Mouse (Mus musculus) G1E (cell line): Measurements from ENCODE around the gene Rex1bd. TPM values are rescaled to one million over a fixed set of nuclear protein-coding genes. Genes with fewer than 3 reads are reported as not detected.

Experiments
- ATAC-seq: 2 replicates; pipeline ENCODE4 v1.8.0; 2016; ENCODE audit warnings: mild to moderate bottlenecking; ENCODE audit not compliant: insufficient number of reproducible peaks, poor library complexity, low FRiP score, severe bottlenecking; ENCODE audit errors: extremely low read depth
- DNase-seq: peaks from one replicate; pipeline ENCODE4 v3.0.0; 2012; ENCODE audit warnings: low spot score
- H3K27me3 ChIP-seq: 2 replicates; pipeline ENCODE4 v1.6.1; 2012; ENCODE audit warnings: mild to moderate bottlenecking, low read length, inconsistent platforms; ENCODE audit not compliant: insufficient read depth
- H3K36me3 ChIP-seq: replicated peaks from 2 replicates; pipeline ENCODE3; 2012; ENCODE audit warnings: mild to moderate bottlenecking, inconsistent platforms
- H3K4me1 ChIP-seq: 2 replicates; pipeline ENCODE4 v1.6.1; 2012; ENCODE audit warnings: low read depth, low read length, inconsistent platforms, mixed read lengths; ENCODE audit not compliant: insufficient read depth
- H3K4me3 ChIP-seq: 2 replicates; pipeline ENCODE4 v1.5.1; 2012; ENCODE audit warnings: low read depth, mild to moderate bottlenecking, inconsistent platforms, low read length, moderate library complexity, mixed read lengths
- H3K9me3 ChIP-seq: replicated peaks from 2 replicates; pipeline ENCODE4 v1.6.1; 2012; ENCODE audit warnings: inconsistent platforms
- CTCF ChIP-seq: IDR thresholded peaks from 2 replicates; pipeline ENCODE4 v1.5.1; 2012; ENCODE audit warnings: low read depth, low read length, inconsistent platforms, mixed read lengths
- GATA1 ChIP-seq: IDR thresholded peaks from 2 replicates; pipeline ENCODE4 v1.6.1; 2012; ENCODE audit warnings: borderline replicate concordance, low read length, inconsistent platforms, mixed read lengths
- GATA2 ChIP-seq: IDR thresholded peaks from 2 replicates; pipeline ENCODE4 v1.6.1; 2012; ENCODE audit warnings: low read depth, low read length, inconsistent platforms, borderline replicate concordance
- POLR2AphosphoS5 ChIP-seq: IDR thresholded peaks from 2 replicates; pipeline ENCODE4 v1.6.1; 2012; ENCODE audit warnings: low read depth, low read length, inconsistent platforms; ENCODE audit not compliant: insufficient replicate concordance
- TAL1 ChIP-seq: conservative IDR thresholded peaks from 2 replicates; pipeline ENCODE4 v1.6.1; 2012; ENCODE audit warnings: low read depth, low read length, inconsistent platforms, mixed read lengths
- polyA plus RNA-seq: library from polyadenylated mRNA; stranded (reverse); fragments of >175 nt; gene quantifications from 2 replicates; pipeline ENCODE4 v1.2.3, GENCODE M21; 2012
- total RNA-seq, 2 experiments: library from RNA; stranded (forward) in 1 of 2; stranded (reverse) in 1 of 2; fragments of 200-1000 nt in 1 of 2; fragments of >200 nt in 1 of 2; fragmentation: Nextera tagmentation in 1 of 2; gene quantifications; 2 replicates each; pipeline ENCODE4 v1.2.3; 2014 to 2017

Gene Rex1bd
- total RNA-seq (2014; fragmentation: Nextera tagmentation) (43.6 and 44.2 TPM in 2 replicates), total RNA-seq (2017) (86.9 and 94.9 TPM in 2 replicates), polyA plus RNA-seq (187 and 223 TPM in 2 replicates)

DNA sequence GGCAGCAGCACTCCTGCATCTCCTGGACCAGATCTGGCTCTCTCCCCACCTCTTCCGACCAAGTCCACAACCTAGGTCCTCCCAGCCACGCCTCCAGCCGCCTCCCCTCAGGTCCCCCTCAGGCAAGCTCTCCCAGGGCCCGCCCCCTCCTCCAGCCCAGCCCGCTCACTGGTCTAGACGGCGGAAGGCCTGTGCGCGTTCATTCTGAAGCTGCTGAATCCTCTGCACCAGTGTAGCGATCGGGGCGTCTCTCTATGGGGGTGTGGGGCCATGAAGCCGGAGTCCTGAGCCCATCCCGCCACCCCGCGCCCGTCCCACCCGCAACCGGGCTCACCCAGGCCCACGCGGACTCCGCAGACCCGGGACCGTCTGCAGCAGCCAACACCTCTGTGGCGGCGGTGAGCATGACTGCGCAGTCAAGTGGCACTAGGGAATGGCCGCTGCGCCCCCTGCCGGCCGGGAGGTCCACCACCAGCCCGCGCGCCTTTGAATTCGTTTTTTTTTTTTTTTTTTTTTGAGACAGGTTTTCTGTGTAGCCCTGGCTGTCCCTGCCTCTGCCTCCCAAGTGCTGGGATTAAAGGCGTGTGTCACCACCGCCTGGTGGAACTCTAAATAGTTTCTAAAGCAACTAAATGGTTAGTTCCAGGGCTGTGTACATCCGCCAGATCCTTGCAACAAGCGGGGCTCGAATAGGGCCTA, at the start of gene Rex1bd:
TSS of gene Rex1bd (minus strand) at position 425 of the 699 bp plus-strand sequence.
- H3K4me1 ChIP-seq, result peaks cover 61% of the 10 kb centered on the region
- H3K27me3 ChIP-seq, result no peaks in the 10 kb centered on the region
- peaks cover 65% of the 10 kb centered on the region for H3K36me3 ChIP-seq
- DNase-seq (peak; percentile 95), ATAC-seq (peak; percentile 72)
- H3K9me3 ChIP-seq, result no peaks in the 10 kb centered on the region
- H3K4me3 ChIP-seq, result peak within 1 kb of the TSS; percentile 81
- TF ChIP-seq CTCF (peak; percentile 74), GATA1 (no peak), TAL1 (no peak), POLR2AphosphoS5 (no peak; the same call in 1 of the 2 replicates), GATA2 (no peak)

DNA sequence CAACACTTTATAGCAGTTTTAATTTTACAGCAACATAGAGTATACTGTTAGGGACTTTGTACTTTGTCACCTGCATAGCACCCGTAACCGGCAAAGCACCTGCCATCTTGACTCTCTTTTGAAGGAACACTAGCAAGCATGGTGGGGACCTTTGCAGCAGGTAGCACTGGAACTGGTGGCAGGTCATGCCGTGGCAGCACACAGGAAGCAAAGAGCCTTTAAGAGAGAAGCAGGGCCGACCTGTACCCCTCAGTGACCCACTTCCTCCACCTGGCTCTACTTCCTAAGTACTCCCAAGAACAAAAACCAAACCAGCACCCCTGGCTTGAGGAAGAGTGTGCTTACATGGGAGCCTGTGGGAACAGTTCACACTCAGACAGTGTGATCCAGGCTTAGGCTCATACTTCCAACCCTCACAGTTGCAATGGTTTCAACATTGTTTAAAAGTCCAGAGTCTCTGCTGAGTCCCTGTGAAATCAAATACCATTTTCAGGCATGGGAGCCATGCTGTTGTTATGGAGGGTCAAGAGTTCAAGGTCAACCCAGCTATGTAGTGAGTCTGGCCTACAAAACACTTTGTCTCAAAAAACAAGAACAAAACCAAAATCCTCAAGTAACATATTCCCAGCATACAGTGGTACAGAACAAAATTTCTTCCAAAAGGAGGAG, 48.7 kb upstream of the Rex1bd start:
- DNase-seq (no peak), ATAC-seq (no peak)
- H3K36me3 ChIP-seq, result peaks cover 90% of the 10 kb centered on the region
- TF ChIP-seq TAL1 (no peak), CTCF (no peak), POLR2AphosphoS5 (no peak), GATA1 (no peak), GATA2 (no peak)
- peaks cover 51% of the 10 kb centered on the region for H3K4me1 ChIP-seq
- no peaks in the 10 kb centered on the region for H3K27me3 ChIP-seq
- no peaks in the 10 kb centered on the region for H3K9me3 ChIP-seq
- H3K4me3 ChIP-seq, result no peak overlapping the region

DNA sequence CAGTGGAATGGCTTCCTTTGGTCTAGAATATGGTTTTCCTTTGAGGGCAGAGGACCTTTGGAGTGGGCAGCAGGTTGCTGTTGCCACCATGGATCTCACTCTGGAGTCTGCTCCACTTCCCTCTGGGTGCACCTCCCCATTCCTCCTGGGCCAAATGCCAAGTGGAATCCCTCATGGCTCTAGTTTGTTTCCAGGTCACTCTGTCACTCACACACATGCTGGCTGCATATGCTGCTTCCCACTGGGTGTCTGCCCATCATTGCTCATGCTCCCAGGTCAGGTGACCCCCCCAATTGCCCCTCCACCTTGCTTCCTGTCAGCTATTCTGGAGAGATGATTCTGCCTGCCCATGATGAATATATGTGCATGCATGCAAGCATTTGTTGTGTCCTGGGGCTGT, 47.2 kb upstream of the Rex1bd start:
- Histone ChIP-seq H3K9me3 (no peaks in the 10 kb centered on the region), H3K27me3 (no peaks in the 10 kb centered on the region), H3K4me1 (peaks cover 46% of the 10 kb centered on the region), H3K36me3 (peaks cover 84% of the 10 kb centered on the region), H3K4me3 (no peak overlapping the region)
- TF ChIP-seq POLR2AphosphoS5 (no peak), GATA1 (no peak), GATA2 (no peak), CTCF (no peak), TAL1 (no peak)
- ATAC-seq (no peak), DNase-seq (no peak)

DNA sequence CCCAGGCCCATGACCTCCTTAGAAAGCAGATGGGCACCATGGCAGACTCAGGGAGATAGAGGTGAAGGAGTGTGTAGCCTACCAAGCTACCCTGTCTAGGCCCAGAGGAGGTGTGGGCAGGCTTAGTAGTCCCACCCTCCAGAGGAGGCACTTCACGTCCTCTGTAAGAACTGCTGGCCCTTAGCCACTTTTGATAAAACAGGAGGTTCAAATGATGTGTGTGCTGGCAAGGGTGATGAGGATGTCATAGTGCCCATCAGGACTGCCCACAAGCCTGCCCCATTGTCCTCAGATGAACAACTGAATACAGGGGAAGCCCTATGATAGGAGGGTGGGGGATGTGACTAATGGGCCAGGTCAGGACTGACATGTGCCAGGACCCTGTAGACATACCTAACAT, 46.3 kb upstream of the Rex1bd start:
- ATAC-seq (no peak), DNase-seq (no peak)
- Histone ChIP-seq H3K36me3 (peaks cover 84% of the 10 kb centered on the region), H3K9me3 (no peaks in the 10 kb centered on the region), H3K4me1 (peaks cover 46% of the 10 kb centered on the region), H3K4me3 (no peak overlapping the region), H3K27me3 (no peaks in the 10 kb centered on the region)
- no peak for TF ChIP-seq POLR2AphosphoS5
- no peak for TF ChIP-seq CTCF
- TF ChIP-seq TAL1, result no peak
- TF ChIP-seq GATA2, result no peak
- no peak for TF ChIP-seq GATA1

DNA sequence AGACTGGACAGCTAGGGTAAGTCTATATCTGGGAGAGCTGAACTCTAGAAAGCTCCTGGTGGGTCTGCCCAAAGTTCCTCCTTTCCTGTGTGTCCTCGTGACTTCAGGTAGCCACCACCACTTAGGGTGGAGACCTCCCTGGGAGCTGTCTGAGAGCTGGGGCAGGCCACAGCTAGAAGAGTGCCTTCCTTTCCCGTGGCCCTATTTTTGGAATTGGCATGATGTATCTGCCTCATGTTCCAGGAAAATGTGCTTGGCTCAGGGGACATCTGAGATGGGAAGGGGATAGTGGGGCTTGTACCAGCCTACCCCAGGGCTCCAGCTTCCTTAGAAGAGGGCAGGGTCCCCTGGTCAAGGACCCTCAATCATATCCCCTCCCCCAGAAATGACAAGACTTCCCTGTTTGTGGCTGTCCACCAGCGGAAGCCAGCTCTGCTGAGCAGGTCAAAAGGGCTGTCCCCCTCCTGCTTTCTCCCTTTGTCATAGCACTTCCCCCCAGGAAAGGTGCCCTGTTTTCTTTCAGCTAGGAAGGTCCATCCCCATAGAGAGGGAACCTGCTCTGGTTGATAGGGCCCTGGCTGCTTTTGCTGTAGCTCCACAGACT, 45.1 kb upstream of the Rex1bd start:
- no peaks in the 10 kb centered on the region for H3K9me3 ChIP-seq
- ATAC-seq (no peak), DNase-seq (no peak)
- H3K27me3 ChIP-seq, result no peaks in the 10 kb centered on the region
- H3K4me3 ChIP-seq, result no peak overlapping the region
- H3K4me1 ChIP-seq, result peaks cover 48% of the 10 kb centered on the region
- TF ChIP-seq GATA2, result no peak
- no peak for TF ChIP-seq TAL1
- no peak for TF ChIP-seq POLR2AphosphoS5
- no peak for TF ChIP-seq CTCF
- no peak for TF ChIP-seq GATA1
- peaks cover 81% of the 10 kb centered on the region for H3K36me3 ChIP-seq
